Mouse (Mus musculus) urinary bladder, adult 2 months (tissue): Measurements from ENCODE around the gene Vmn2r98. TPM values are rescaled to one million over a fixed set of nuclear protein-coding genes. Genes with fewer than 3 reads are reported as not detected.
"Not testable (repeated sequence)": the region's sequence is repeated elsewhere in the genome, so short reads cannot be mapped to it uniquely, and the experiment has no call there.

Source experiments
- DNase-seq: peaks from one replicate; pipeline ENCODE4 v3.0.0; 2022; ENCODE audit warnings: low spot score
- polyA plus RNA-seq: library from polyadenylated mRNA; depleted of rRNA; stranded (reverse); fragments of >200 nt; gene quantifications from 2 replicates; pipeline ENCODE4 v1.2.3, GENCODE M21; 2012; rRNA removed

Gene Vmn2r98
- polyA plus RNA-seq: not detected in 2 replicates

DNA sequence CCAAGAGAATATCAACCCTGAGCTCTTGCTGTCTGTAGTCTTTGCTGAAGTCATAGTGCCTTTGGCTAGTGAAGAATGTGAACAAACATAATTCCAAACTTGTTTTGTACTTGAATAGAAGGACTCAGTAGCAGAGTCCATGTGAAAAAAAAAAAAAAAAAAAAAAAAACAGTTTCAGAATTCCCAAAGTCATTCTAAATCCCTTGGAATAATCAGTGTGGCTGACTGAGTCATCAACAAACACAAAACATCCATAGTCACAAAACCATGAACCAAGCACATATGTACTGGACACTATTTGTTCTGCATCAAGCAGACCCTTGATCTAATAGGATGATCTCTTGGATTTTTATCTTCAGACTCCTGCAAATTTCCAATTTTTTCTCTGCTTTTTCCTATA, at the start of gene Vmn2r98:
Gene Vmn2r98 (plus strand): TSS at position 301 of the 400 bp plus-strand sequence.
- not testable (repeated sequence) for DNase-seq

DNA sequence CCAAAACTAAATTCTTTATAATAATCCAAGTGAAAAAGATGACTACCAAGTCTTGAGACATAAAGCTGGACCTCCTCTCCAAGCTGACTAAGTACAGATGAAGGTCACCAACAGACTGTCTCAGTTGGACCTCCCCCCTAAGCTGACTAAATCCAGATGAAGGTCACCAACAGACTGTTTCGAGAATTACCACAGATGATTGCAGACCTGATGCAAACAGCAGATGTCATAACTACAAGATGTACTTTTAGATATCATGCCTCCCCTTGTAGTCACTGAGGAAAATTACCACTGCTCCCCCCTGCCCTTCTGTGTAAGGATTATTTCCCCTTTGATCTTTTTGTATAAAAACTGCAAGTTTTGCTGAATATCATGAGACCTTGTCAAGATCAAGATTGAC, 21.8 kb upstream of the Vmn2r98 start:
- not testable (repeated sequence) for DNase-seq

DNA sequence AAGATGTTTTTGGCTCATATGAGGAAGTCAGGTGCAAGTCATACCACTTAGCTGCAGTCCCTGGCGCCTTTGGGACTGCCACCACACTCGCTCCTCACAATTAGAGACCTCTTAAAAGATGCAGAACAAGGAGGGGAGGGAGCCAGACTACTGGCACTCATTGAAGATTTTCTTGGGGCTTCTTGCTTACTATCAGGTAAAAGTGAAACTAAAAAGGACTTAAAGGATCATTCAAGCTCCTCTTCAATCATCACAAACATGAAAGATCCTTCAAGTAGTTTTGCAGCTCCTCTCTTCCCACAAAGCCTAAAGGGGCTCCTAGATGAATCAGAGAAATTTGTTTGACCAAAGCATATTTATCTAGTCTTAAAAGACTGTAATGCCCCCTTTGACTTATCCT, 21.3 kb upstream of the Vmn2r98 start:
- DNase-seq: no peak

DNA sequence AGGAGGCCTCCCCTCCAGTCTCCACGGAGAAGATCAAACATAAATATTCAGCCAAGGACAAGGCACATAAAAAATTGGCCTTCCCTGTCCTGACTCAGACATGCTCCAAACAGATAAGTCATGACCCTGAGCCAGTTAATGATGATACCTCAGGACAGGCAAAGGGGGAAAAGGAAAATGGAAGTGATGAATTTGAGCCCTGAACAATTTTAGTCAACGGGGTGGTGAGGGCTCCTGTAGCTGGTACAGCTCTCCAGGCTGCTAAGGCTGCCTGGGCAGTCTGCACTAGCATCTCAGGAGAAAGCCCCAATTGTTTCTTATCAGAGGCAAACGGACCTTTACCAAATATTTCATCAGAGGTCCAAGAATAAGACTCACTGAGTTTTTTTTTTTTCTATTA, 20.5 kb upstream of the Vmn2r98 start:
- no peak for DNase-seq

Other genes with a start within 250 kb of the Vmn2r98 start
- not detected in 2 replicates for gene Vmn2r97, start 139.2 kb upstream of the Vmn2r98 start, polyA plus RNA-seq